Mouse (Mus musculus): Measurements from ENCODE around the gene Uqcrfs1. TPM values are rescaled to one million over a fixed set of nuclear protein-coding genes. Genes with fewer than 3 reads are reported as not detected.

Uqcrfs1 gene
- total RNA-seq, 4 experiments from 2014 or later = 133 to 145 (median 137) TPM

- no peak for DNase-seq (ENCODE audit: low spot score in 2 of 2)
Observed at GRCm38 (mm10) chr13:30501860-30502395, 43.2 kb downstream of the Uqcrfs1 start.

Other genes starting within 250 kb of the Uqcrfs1 start
- gene Agtr1a, start 208.9 kb downstream of the Uqcrfs1 start, total RNA-seq (2022) = 1 to 10 TPM in 1 of 4 experiments, under 1 TPM in 3; 0.76 to 1.5 (median 0.87) TPM
- gene Dusp22, start 114.6 kb upstream of the Uqcrfs1 start, total RNA-seq (2022) = 10 to 100 TPM; 27.7 to 32.2 (median 30.5) TPM
- gene Irf4, start 203.9 kb upstream of the Uqcrfs1 start, total RNA-seq (2022) = under 1 TPM; 0.21 to 0.46 (median 0.34) TPM